Mouse (Mus musculus) intestine, embryonic 14.5 days (tissue): ENCODE data around the gene Tcf12. TPM values are rescaled to one million over a fixed set of nuclear protein-coding genes. Genes with fewer than 3 reads are reported as not detected.

Source experiments
- ATAC-seq: fragments of 200-750 bp; cut with Nextera tagmentation; replicated peaks from 2 replicates; pipeline ENCODE4 v1.8.0; 2017; ENCODE audit warnings: low read depth, moderate number of reproducible peaks, moderate TSS enrichment, moderate library complexity; ENCODE audit not compliant: low FRiP score, low TSS enrichment
- DNase-seq: peaks from one replicate; pipeline ENCODE4 v3.0.0-alpha.2; 2018; ENCODE audit warnings: low spot score
- H3K27ac ChIP-seq: fragments of 300-500 bp; sonication (generic); 2 replicates; pipeline ENCODE4 v1.5.1; 2014; ENCODE audit warnings: low read depth, mild to moderate bottlenecking, control low read depth
- H3K27me3 ChIP-seq: fragments of 300-500 bp; sonication (generic); replicated peaks from 2 replicates; pipeline ENCODE4 v1.6.1; 2014; ENCODE audit warnings: low read length, control low read depth; ENCODE audit not compliant: control insufficient read depth, insufficient read depth
- H3K36me3 ChIP-seq: fragments of 300-500 bp; sonication (generic); 2 replicates; pipeline ENCODE4 v1.6.1; 2014; ENCODE audit warnings: low read length, control low read depth; ENCODE audit not compliant: control insufficient read depth, insufficient read depth
- H3K4me1 ChIP-seq: fragments of 300-500 bp; sonication (generic); replicated peaks from 2 replicates; pipeline ENCODE4 v1.6.1; 2014; ENCODE audit warnings: low read length, control low read depth, mixed read lengths; ENCODE audit not compliant: control insufficient read depth, insufficient read depth
- H3K4me2 ChIP-seq: fragments of 300-500 bp; sonication (generic); 2 replicates; pipeline ENCODE4 v1.6.1; 2014; ENCODE audit warnings: low read length
- H3K4me3 ChIP-seq: fragments of 300-500 bp; sonication (generic); 2 replicates; pipeline ENCODE4 v1.5.1; 2014; ENCODE audit warnings: low read depth, low read length, control low read depth, mixed read lengths
- H3K9ac ChIP-seq: fragments of 300-500 bp; sonication (generic); 2 replicates; pipeline ENCODE4 v1.6.1; 2014; ENCODE audit warnings: mild to moderate bottlenecking, low read length
- H3K9me3 ChIP-seq: fragments of 300-500 bp; sonication (generic); 2 replicates; pipeline ENCODE4 v1.6.1; 2016; ENCODE audit warnings: low read length, control low read depth; ENCODE audit not compliant: control insufficient read depth
- WGBS: fragments of 180-500 bp; shearing (Covaris S2); extraction: QIAGEN DNeasy Blood & Tissue Kit; methylation state at CpG from one replicate; pipeline ENCODE4 v1.1.7; 2014; 5-methylcytosine and 5-hydroxymethylcytosine counted together
- polyA plus RNA-seq: library from polyadenylated mRNA; unstranded; fragments of >200 nt; fragmentation: Nextera tagmentation; extraction: Ambion mirVana; gene quantifications from 2 replicates; pipeline ENCODE4 v1.2.1, GENCODE M21; 2014

The Tcf12 gene
- polyA plus RNA-seq, 1 experiment from 2014 or later: 57.5 TPM

GRCm38 (mm10) chr9:71959259-71960025, 152.2 kb downstream of the Tcf12 start:
- H3K27me3 ChIP-seq: no peaks in the 10 kb centered on the region
- H3K9ac ChIP-seq: no peak overlapping the region
- DNase-seq: no peak
- no peaks in the 10 kb centered on the region for H3K9me3 ChIP-seq
- no peak overlapping the region for H3K4me2 ChIP-seq
- H3K36me3 ChIP-seq: no peaks in the 10 kb centered on the region
- no peak overlapping the region for H3K4me3 ChIP-seq
- WGBS: 70% methylated on average over 11 of the region's 11 CpGs
- H3K4me1 ChIP-seq: no peaks in the 10 kb centered on the region
- 0 out of 2 replicates have a peak, but pooled peaks have one; percentile 53 for ATAC-seq
- H3K27ac ChIP-seq: no peak overlapping the region

GRCm38 (mm10) chr9:71953217-71953616, 158.5 kb downstream of the Tcf12 start:
- H3K27ac ChIP-seq: no peak overlapping the region
- 69% methylated on average over 2 of the region's 2 CpGs for WGBS
- no peaks in the 10 kb centered on the region for H3K36me3 ChIP-seq
- no peak for DNase-seq
- H3K9me3 ChIP-seq: no peaks in the 10 kb centered on the region
- H3K4me3 ChIP-seq: no peak overlapping the region
- no peak for ATAC-seq
- no peak overlapping the region for H3K9ac ChIP-seq
- H3K4me1 ChIP-seq: peaks cover 19% of the 10 kb centered on the region
- H3K27me3 ChIP-seq: no peaks in the 10 kb centered on the region
- no peak overlapping the region for H3K4me2 ChIP-seq

- no peak overlapping the region for H3K27ac ChIP-seq
- ATAC-seq (no peak), DNase-seq (no peak)
- no peaks in the 10 kb centered on the region for H3K36me3 ChIP-seq
- no peak overlapping the region for H3K4me3 ChIP-seq
- 84% methylated on average over 1 of the region's 1 CpGs for WGBS
- H3K9me3 ChIP-seq: no peaks in the 10 kb centered on the region
- H3K27me3 ChIP-seq: no peaks in the 10 kb centered on the region
- peaks cover 19% of the 10 kb centered on the region for H3K4me1 ChIP-seq
- H3K4me2 ChIP-seq: no peak overlapping the region
- H3K9ac ChIP-seq: no peak overlapping the region
Observed at GRCm38 (mm10) chr9:71952621-71953076, 159.0 kb downstream of the Tcf12 start.

GRCm38 (mm10) chr9:71951926-71952325, 159.7 kb downstream of the Tcf12 start:
- no peaks in the 10 kb centered on the region for H3K36me3 ChIP-seq
- no peaks in the 10 kb centered on the region for H3K27me3 ChIP-seq
- no peaks in the 10 kb centered on the region for H3K9me3 ChIP-seq
- ATAC-seq (no peak), DNase-seq (no peak)
- H3K4me1 ChIP-seq: peaks cover 19% of the 10 kb centered on the region
- no peak overlapping the region for H3K4me2 ChIP-seq
- no peak overlapping the region for H3K4me3 ChIP-seq
- no peak overlapping the region for H3K27ac ChIP-seq
- H3K9ac ChIP-seq: no peak overlapping the region
- 60% methylated on average over 2 of the region's 2 CpGs for WGBS

- WGBS: 68% methylated on average over 4 of the region's 4 CpGs
- no peaks in the 10 kb centered on the region for H3K9me3 ChIP-seq
- H3K36me3 ChIP-seq: no peaks in the 10 kb centered on the region
- no peak overlapping the region for H3K9ac ChIP-seq
- no peak overlapping the region for H3K4me2 ChIP-seq
- H3K4me1 ChIP-seq: peaks cover 19% of the 10 kb centered on the region
- no peaks in the 10 kb centered on the region for H3K27me3 ChIP-seq
- DNase-seq: no peak
- no peak for ATAC-seq
- no peak overlapping the region for H3K27ac ChIP-seq
- no peak overlapping the region for H3K4me3 ChIP-seq
Observed at GRCm38 (mm10) chr9:71951341-71951740, 160.3 kb downstream of the Tcf12 start.

- H3K4me3 ChIP-seq: no peak overlapping the region
- ATAC-seq (no peak), DNase-seq (no peak)
- no peaks in the 10 kb centered on the region for H3K27me3 ChIP-seq
- no peaks in the 10 kb centered on the region for H3K4me1 ChIP-seq
- no peak overlapping the region for H3K9ac ChIP-seq
- H3K9me3 ChIP-seq: no peaks in the 10 kb centered on the region
- H3K4me2 ChIP-seq: no peak overlapping the region
- H3K27ac ChIP-seq: no peak overlapping the region
- WGBS: 89% methylated on average over 4 of the region's 4 CpGs
- H3K36me3 ChIP-seq: 0 out of 2 replicates have a peak, but pooled peaks cover 4% of the 10 kb centered on the region
Observed at GRCm38 (mm10) chr9:71944801-71945200, 166.9 kb downstream of the Tcf12 start.

GRCm38 (mm10) chr9:71942424-71942823, 169.2 kb downstream of the Tcf12 start:
- Histone ChIP-seq H3K4me1 (no peaks in the 10 kb centered on the region), H3K9ac (no peak overlapping the region), H3K9me3 (no peaks in the 10 kb centered on the region), H3K36me3 (0 out of 2 replicates have a peak, but pooled peaks cover 4% of the 10 kb centered on the region), H3K27ac (no peak overlapping the region), H3K27me3 (no peaks in the 10 kb centered on the region), H3K4me2 (no peak overlapping the region), H3K4me3 (no peak overlapping the region)
- DNase-seq: no peak
- no peak for ATAC-seq

GRCm38 (mm10) chr9:71940016-71940415, 171.7 kb downstream of the Tcf12 start:
- Histone ChIP-seq H3K27me3 (no peaks in the 10 kb centered on the region), H3K4me3 (no peak overlapping the region), H3K4me1 (no peaks in the 10 kb centered on the region), H3K27ac (no peak overlapping the region), H3K4me2 (no peak overlapping the region), H3K9ac (no peak overlapping the region), H3K36me3 (0 out of 2 replicates have a peak, but pooled peaks cover 4% of the 10 kb centered on the region), H3K9me3 (no peaks in the 10 kb centered on the region)
- ATAC-seq: no peak
- no peak for DNase-seq

- no peak for ATAC-seq
- H3K4me1 ChIP-seq: no peaks in the 10 kb centered on the region
- DNase-seq: no peak
- 63% methylated on average over 1 of the region's 1 CpGs for WGBS
- no peaks in the 10 kb centered on the region for H3K9me3 ChIP-seq
- no peaks in the 10 kb centered on the region for H3K27me3 ChIP-seq
- H3K9ac ChIP-seq: no peak overlapping the region
- H3K27ac ChIP-seq: no peak overlapping the region
- H3K4me3 ChIP-seq: no peak overlapping the region
- H3K4me2 ChIP-seq: no peak overlapping the region
- no peaks in the 10 kb centered on the region for H3K36me3 ChIP-seq
Observed at GRCm38 (mm10) chr9:71936199-71936598, 175.5 kb downstream of the Tcf12 start.
